Mouse (Mus musculus) lung, postnatal 14 days (tissue): ENCODE results near the gene Syt13.

Source experiments
- DNase-seq: peaks from one replicate; pipeline ENCODE4 v3.0.0; 2021

The Syt13 gene

GRCm38 (mm10) chr2:92967032-92967838, 52.3 kb downstream of the Syt13 start:
- DNase-seq, result peak; percentile 39

DNA sequence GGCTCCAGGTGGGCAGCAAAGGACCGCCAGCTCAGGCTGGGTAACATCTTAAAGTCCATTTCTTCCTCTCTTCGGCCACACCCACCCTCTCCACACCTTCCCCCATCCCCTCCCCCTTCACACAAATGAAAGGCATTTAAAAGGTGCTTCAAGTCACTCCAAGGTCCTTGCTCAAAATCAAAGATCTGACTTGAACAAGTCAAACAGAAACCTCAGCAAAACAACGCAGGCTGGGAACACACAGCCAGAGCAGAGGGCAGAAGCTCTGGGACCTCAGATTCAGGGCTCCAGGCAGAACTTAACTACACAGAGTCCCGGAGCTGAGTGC, 52.9 kb downstream of the Syt13 start:
- DNase-seq, result peak; percentile 40

GRCm38 (mm10) chr2:92971069-92971468, 56.2 kb downstream of the Syt13 start:
- DNase-seq, result no peak

- no peak for DNase-seq
These were observed 56.6 kb downstream of the Syt13 start for GRCm38 (mm10) chr2:92971536-92971935.

- DNase-seq, result no peak
These were observed 57.2 kb downstream of the Syt13 start for GRCm38 (mm10) chr2:92972071-92972470.

DNA sequence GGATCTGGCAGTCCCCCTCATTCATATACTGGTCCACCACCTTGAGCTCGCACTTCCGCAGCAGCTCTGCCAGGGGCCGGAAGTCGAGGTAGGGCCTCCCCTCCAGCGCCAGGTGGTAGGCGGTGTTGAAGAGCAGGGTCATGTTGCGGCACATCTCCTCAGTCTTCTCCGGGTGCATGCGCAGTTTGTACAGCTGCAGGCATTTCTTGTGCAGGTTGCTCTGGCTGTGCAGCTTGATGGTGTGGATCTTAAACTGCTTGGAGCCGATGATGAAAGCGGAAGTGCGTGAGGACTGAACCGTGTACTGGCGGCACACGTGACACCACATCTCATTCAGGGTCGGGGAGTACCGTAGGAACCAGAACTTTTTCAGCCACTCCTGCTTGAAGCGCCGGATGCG, 58.7 kb downstream of the Syt13 start:
- DNase-seq, result no peak

- peak; percentile 38 for DNase-seq
These were observed 60.3 kb downstream of the Syt13 start for GRCm38 (mm10) chr2:92975031-92975790.

GRCm38 (mm10) chr2:92980165-92980564, 65.3 kb downstream of the Syt13 start:
- no peak for DNase-seq

DNA sequence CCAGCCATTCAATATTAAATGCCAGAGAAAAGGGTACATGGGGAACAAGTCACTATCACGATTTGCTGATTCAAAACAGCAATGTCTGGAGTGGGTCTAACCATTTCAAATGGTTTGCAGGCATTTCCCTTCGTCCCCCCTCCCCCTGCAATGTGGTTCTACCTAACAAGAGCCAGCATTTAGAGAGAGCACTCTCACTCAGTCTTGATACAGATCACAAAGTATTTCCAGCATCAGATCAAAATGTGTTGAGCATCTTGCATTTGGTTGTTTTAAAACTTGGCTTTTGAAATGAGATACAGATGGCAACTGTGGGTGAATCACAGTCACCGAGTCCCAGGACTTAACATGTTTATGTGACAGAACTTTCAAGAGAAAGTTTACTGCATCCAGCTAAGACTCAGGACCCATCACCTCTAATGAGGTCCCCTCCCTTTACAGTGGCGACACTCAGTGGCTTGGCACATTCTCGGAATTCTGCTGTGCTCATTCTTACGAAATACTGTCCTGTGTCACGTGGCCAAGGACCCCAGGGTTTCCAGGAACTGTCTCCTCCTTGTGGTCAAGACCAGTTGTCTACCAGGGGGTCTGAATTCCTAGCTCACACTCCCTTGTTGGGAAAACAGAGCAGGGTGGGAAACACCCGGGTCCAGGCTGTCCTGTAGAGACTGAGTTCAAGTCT, 67.8 kb downstream of the Syt13 start:
- DNase-seq, result peak; percentile 74

- peak; percentile 26 for DNase-seq
These were observed 68.3 kb downstream of the Syt13 start for GRCm38 (mm10) chr2:92983273-92983620.

GRCm38 (mm10) chr2:92984321-92985108, 69.6 kb downstream of the Syt13 start:
- no peak for DNase-seq

DNA sequence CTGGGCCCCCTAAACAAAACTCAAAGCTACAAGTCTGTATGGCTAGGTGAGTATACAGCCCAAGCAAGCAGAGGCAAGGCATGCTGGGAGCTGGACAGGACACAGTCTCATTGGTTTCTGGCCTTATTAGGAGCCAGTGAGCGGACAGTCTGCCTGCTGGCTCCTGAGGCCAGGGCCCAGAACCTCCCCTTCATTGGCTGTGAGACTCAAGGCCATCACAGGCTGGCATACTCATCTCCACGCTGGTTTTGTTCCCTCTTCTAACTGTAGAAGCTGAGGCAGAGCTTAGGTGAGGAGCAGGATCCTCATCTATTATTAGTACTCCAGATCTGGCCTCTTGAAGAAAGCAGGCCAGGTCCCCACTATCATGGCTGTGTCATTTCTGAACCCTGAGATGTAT, 70.3 kb downstream of the Syt13 start:
- no peak for DNase-seq

DNA sequence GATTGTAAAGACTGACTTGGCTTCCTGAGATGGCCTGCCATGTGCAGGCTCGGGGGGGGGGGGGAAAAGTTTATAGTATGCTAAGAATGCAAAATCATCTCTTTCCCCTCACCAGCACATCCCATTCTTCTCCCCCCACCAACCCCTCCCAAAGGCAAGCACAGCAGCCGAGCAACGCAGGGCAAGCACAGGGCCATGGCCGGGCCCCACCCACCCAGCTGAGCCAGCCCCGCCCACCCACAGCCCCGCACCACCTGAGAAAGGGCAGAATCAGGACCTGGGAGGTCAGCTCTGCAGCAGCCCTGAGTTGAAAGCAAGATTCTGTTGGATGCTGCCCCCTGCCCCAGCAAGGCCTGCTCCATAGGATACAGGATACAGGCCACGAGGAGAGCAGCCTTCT, 70.7 kb downstream of the Syt13 start:
- no peak for DNase-seq

DNA sequence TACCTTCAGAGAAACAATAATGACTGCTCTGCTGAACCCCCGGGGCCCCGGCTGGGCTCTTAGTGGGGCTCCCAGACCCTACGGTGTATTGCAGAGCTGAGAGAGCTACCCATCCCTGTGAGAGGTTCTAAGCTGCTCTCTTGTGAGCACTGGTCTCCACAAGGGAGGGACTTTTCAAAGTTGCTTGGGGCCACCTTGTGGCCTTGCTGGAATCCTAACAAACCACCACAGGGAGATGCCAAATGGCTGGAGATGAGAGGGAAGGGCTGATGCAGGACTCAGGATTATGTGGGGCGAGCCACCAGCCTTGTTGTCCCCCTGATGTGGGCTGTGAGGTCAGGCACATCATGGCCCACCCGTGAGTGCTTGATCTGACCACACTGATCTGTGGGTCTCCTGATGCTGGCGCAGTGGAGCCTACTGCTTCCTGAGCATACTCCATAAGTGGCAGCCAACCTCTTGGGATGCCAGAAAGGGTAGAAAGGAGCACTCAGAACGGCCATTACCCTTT, 72.3 kb downstream of the Syt13 start:
- DNase-seq, result peak; percentile 44

DNA sequence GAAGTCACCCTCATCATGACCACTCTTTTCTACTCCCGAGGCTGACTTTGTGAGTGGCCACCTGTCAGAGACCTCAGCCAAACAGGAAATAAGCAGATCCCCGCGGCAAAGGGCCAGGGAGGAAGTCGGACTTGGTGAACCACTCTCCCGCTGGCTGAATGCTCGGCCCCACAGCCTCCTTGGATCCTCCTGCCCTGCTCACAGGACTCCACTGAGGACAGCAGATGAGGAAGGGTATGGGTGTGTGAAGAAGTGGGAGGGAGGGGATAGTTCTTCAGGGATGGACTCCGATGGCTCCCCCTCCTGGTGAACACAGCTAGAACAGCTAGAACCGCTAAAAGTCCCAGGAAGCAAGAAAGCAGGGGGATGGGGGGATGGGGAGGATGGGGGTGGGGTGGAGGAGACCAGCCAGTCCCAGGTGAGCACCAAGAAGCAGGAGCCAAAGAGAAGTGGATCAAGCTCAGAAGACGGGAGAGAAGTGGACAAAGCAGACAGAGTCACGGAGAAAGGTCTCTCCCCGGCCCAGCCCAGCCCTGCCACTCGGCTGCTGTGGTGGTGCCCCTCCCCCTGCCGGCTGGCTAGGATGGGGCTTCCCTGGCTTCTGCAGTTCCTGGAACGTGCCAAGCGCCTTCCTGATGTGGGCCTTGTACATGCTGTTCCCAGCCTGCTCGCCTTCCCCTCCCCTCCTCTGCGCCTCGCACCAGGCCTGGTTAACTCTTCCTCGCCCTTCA, 73.2 kb downstream of the Syt13 start:
- DNase-seq, result peak; percentile 91

DNA sequence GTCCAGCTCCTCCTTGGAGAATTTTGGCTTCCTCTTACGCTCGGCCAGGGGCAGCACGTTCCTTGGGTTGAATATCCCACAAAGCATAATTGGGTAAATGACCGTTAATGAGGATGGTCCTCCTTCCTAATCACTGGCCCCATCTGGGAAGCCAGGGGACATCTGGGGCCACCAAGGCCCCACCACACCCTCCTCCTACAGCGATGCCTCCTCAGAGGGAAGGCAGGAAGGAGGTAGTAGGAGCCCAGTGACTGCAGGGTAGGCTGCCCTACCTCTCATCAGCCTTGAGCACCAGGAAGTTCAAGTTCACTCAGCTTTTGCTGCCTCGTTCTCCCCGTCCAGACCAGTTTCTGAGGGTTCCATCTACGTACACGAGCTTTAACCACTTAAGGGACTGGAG, 74.7 kb downstream of the Syt13 start:
- no peak for DNase-seq

DNA sequence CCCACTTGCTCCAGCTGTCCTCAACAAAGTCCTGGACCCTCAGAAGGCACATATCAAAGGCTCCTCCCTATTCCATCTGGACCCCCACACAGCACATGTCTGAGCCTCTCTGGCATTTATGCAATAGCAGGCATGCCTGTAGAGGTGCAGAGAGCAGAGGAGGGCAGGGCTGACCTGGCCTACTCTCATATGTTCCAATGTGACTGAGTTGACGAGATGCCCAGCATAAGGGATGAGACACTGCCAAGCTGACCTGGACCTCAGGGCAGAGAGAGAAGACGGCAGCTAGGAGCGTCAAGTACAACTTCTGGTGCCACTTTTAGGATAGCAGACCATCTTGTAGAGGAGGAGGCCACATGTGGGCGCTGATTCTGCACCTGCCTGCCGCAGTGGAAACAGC, 77.1 kb downstream of the Syt13 start:
- DNase-seq, result no peak

DNA sequence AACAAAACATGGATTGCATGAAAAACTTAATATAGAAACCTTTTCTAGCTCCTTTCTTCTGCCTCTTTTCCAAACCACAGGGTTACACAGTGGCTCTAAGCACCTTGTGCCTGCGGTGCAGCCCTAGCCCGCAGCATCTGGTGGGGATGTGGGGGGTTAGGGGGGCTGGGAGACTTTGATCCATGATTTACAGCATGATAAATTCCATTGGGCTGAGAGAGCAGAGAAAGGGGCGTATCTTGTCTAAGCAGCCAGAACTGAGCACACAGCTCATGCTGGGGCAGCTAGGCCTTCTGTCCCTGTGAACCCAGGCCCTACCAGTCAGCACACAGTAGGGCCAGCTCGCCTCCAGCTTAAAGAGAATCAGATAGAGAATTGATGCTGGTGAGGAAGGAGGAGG, 90.1 kb downstream of the Syt13 start:
- DNase-seq, result no peak
